Mouse (Mus musculus) kidney, adult 2 months (tissue): ENCODE data around the gene Dock6. TPM values are rescaled to one million over a fixed set of nuclear protein-coding genes. Genes with fewer than 3 reads are reported as not detected.
"Not testable (repeated sequence)": the region's sequence is repeated elsewhere in the genome, so short reads cannot be mapped to it uniquely, and the experiment has no call there.

Experiments used
- DNase-seq: peaks from one replicate; pipeline ENCODE4 v3.0.0; 2021
- H3K27ac ChIP-seq: fragments of 200-500 bp; 2 replicates; pipeline ENCODE4 v1.5.1; 2012; ENCODE audit warnings: low read depth, low read length, control low read depth, inconsistent platforms; ENCODE audit not compliant: insufficient read depth
- H3K27me3 ChIP-seq: fragments of 200-500 bp; replicated peaks from 2 replicates; pipeline ENCODE4 v1.6.1; 2012; ENCODE audit warnings: mild to moderate bottlenecking, moderate library complexity, low read length, inconsistent platforms; ENCODE audit not compliant: control insufficient read depth, insufficient read depth
- H3K36me3 ChIP-seq: fragments of 200-500 bp; 2 replicates; pipeline ENCODE4 v1.6.1; 2012; ENCODE audit warnings: mild to moderate bottlenecking, moderate library complexity, low read length, inconsistent platforms; ENCODE audit not compliant: control insufficient read depth, insufficient read depth
- H3K4me1 ChIP-seq: fragments of 200-500 bp; 2 replicates; pipeline ENCODE4 v1.6.1; 2011; ENCODE audit warnings: low read length; ENCODE audit not compliant: control insufficient read depth, insufficient read depth
- H3K4me3 ChIP-seq: fragments of 200-500 bp; 2 replicates; pipeline ENCODE4 v1.5.1; 2011; ENCODE audit warnings: mild to moderate bottlenecking, low read depth, low read length, control low read depth; ENCODE audit not compliant: insufficient read depth
- CTCF ChIP-seq: fragments of 200-500 bp; conservative IDR thresholded peaks from 2 replicates; pipeline ENCODE4 v1.5.1; 2011; ENCODE audit warnings: low read depth, mild to moderate bottlenecking, control low read depth, low read length, moderate library complexity, mixed read lengths; ENCODE audit not compliant: insufficient read depth, insufficient read length
- POLR2A ChIP-seq: fragments of 200-500 bp; IDR thresholded peaks from one replicate; pipeline ENCODE4 v1.6.1; 2011; ENCODE audit warnings: low read depth, low read length, control low read depth
- WGBS: fragments of 180-500 bp; shearing (Covaris S2); methylation state at CpG from one replicate; pipeline ENCODE4 v1.1.7; 2018; 5-methylcytosine and 5-hydroxymethylcytosine counted together
- polyA plus RNA-seq: library from polyadenylated mRNA; depleted of rRNA; stranded (reverse); fragments of >200 nt; gene quantifications from 2 replicates; pipeline ENCODE4 v1.2.3, GENCODE M21; 2012; rRNA removed

Gene Dock6
- polyA plus RNA-seq = 67.7 and 84.6 TPM in 2 replicates

DNA sequence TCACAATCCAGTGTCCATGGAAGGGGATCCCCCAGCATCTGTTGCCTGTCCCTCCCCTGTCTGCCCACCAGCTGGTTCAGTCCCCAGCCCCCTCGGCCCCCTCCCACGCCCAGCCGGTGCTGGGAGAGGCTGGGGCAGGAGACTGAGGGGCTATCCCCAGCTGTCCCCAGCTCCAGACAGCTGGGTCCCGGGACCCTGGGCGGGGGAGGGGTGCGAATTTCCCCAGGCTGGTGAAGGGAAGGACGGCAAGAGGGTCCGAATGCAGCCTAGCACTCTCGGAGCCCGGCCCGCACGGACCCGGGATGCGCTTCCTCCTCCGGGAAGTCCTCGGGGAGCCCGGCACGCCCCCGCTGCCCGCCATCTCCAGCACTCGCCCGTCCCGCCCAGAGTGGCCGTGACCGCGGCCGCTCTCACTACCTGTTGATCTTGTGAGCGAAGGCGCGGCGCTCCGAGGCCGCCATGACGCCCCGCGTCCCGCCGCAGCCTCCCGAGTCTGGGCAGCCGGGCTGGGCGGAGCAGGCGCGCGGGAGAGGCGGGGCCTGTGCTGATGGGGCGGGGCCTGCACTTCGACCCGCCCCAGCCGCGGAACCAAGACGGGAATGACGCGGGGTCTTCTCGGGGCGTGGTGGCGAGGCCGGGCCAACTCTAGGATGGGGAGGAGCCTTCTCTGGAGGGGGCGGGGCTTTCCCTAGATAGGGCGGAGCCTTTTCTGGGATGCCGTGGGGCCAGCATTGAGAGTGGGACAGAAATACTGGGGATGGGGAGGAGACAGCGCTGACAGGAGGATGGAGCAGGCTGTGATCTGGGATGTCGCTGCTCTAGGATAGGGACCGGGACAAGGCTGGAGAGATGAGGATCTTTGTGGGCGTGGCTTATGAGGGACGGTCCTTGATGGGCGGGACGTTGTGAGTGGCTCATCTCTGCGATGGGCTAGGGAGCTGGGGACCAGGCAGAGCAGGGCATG lies at the start of gene Dock6:
Gene Dock6 (minus strand): TSS at position 508 of the 964 bp plus-strand sequence.
- TF ChIP-seq CTCF (no peak), POLR2A (peak; percentile 54)
- no peaks in the 10 kb centered on the region for H3K4me1 ChIP-seq
- WGBS = 1% methylated on average over 68 of the region's 68 CpGs
- H3K4me3 ChIP-seq = peak within 1 kb of the TSS; percentile 83
- H3K36me3 ChIP-seq = no peaks in the 10 kb centered on the region
- DNase-seq = peak; percentile 92
- H3K27me3 ChIP-seq = no peaks in the 10 kb centered on the region
- peak within 1 kb of the TSS; percentile 64 for H3K27ac ChIP-seq

DNA sequence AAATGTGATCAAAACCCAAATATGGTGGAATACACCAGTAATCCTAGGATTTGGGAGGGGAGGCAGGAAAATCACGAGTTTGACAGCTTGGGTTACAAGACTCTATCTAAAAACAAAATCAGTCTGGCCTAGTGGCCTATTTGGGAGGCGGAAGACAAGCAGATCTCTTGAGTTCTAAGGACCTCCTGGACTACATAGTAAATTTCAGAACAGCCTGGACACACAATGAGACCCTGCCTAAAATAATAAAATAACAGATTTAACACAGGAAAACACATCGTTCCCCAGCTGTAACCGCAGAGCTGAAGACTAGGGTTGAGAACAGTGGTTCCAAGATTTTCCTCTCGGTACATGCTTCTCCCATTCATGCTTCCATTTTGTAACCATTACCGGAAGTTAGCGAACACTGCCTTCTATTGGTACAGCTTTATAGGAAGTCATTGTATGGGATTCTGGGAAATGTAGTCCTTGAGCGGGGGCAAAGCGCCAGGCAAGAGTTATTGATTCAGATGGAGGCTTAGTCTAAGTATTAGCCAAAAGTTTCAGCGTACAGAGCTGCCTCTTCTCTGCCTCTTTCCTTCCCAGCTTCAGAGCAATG lies 48.9 kb upstream of the Dock6 start:
- TF ChIP-seq CTCF (no peak), POLR2A (no peak)
- Histone ChIP-seq H3K27me3 (no peaks in the 10 kb centered on the region), H3K36me3 (no peaks in the 10 kb centered on the region), H3K4me1 (no peaks in the 10 kb centered on the region), H3K4me3 (peak overlapping the region; percentile 39), H3K27ac (no peak overlapping the region)
- peak; percentile 82 for DNase-seq
- WGBS = 8% methylated on average over 10 of the region's 10 CpGs

DNA sequence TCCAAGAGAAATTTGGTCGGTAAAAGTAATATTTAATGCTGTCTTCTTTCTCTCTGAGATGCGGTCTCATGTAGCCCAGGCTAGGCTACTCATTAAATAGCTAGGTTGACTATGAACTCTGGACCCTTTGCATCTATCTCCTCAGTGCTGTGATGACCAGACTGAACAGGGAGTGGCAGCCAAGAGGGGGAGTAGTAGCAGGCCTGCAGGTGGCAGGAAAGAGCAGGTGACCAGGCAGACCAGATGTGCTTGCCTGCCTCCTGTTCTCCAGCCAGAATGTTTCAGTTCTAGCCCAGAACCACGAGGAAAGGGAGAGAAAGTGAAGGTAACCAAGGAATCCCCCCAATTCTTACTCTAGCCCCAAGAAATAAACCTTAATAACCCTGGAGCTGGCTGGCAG lies 36.8 kb upstream of the Dock6 start:
- DNase-seq = peak; percentile 32
- no peak overlapping the region for H3K4me3 ChIP-seq
- no peaks in the 10 kb centered on the region for H3K36me3 ChIP-seq
- no peaks in the 10 kb centered on the region for H3K27me3 ChIP-seq
- H3K27ac ChIP-seq = no peak overlapping the region
- 53% methylated on average over 3 of the region's 3 CpGs for WGBS
- no peaks in the 10 kb centered on the region for H3K4me1 ChIP-seq
- TF ChIP-seq POLR2A = no peak
- peak; percentile 66 for TF ChIP-seq CTCF

DNA sequence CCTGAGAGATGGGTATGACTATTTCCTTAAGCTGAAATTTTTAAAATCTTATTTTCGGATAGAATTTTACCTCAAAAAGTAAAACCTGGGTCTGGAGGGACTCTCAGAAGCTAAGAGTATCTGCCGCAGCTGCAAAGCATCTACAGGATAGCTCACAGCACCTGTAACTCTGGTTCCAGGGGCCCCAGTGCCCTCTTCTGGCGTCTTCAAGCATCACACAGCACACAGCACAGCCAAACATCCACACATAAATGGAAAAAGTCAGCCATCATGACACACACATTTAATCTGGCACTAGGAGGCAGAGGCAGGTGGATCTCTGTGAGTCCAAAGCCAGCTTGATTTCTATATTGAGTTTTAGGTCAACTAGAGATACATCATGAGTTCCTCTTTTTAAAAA lies 24.2 kb upstream of the Dock6 start:
- TF ChIP-seq CTCF (no peak), POLR2A (no peak)
- no peak overlapping the region for H3K4me3 ChIP-seq
- no peaks in the 10 kb centered on the region for H3K4me1 ChIP-seq
- DNase-seq = no peak
- H3K27me3 ChIP-seq = no peaks in the 10 kb centered on the region
- no peak overlapping the region for H3K27ac ChIP-seq
- H3K36me3 ChIP-seq = no peaks in the 10 kb centered on the region
- WGBS = 53% methylated on average over 3 of the region's 3 CpGs

DNA sequence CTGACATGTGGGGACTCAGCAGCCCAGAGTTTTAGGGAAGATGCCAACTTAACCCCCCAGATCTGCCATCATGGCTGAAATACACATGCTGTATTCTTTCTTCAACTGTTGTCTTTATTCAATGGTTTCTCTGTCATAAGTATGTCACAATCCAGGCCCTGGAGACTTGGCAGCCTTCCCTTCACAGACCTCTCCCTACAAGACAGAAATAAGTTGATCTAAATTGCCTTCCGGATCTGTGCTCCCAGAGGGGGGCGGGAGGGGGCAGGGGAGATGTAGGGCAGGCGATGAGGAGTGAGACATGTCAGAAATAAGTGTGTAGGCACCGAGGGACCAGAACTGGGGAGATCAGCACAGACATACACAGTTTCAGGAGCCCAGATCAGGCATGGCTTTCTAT lies 19.8 kb upstream of the Dock6 start:
- TF ChIP-seq CTCF = no peak
- TF ChIP-seq POLR2A = no peak
- DNase-seq = no peak
- Histone ChIP-seq H3K36me3 (no peaks in the 10 kb centered on the region), H3K4me3 (no peak overlapping the region), H3K4me1 (no peaks in the 10 kb centered on the region), H3K27me3 (no peaks in the 10 kb centered on the region), H3K27ac (no peak overlapping the region)
- WGBS = 61% methylated on average over 4 of the region's 4 CpGs

DNA sequence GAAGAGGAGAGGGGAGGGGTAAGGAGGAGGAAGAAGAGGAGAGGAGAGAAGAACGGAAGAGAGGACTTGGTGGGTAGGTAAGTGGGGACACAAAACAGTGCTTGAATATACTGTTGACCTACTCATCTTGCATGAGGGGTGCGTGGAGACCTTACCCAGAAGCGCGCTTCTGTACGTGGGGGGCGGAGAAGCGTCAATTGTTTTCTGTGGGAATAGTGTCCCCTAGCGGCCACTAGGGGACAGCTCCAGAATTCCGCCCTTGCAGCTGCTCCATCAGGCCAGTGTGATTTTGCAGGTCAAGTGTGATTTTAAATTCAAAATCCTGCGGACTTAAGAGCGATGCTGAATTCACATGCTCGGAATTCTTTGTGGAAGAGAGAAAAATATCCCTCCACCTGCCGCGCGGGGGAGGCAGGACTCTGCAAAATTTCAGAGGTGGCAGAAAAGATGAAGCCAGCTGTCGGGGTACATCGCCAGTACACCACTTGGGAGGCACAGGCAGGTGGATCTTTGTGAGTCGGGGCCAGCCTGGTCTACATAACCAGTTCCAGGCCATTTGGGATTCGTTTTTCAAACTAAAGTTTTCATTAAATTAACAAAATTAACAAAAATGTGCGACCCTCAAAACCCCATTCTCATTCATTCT lies 18.6 kb upstream of the Dock6 start:
- no peaks in the 10 kb centered on the region for H3K27me3 ChIP-seq
- no peak overlapping the region for H3K27ac ChIP-seq
- no peak overlapping the region for H3K4me3 ChIP-seq
- H3K4me1 ChIP-seq = peaks cover 6% of the 10 kb centered on the region
- peak; percentile 54 for DNase-seq
- no peaks in the 10 kb centered on the region for H3K36me3 ChIP-seq
- TF ChIP-seq POLR2A (no peak), CTCF (peak; percentile 89)
- 15% methylated on average over 20 of the region's 20 CpGs for WGBS

DNA sequence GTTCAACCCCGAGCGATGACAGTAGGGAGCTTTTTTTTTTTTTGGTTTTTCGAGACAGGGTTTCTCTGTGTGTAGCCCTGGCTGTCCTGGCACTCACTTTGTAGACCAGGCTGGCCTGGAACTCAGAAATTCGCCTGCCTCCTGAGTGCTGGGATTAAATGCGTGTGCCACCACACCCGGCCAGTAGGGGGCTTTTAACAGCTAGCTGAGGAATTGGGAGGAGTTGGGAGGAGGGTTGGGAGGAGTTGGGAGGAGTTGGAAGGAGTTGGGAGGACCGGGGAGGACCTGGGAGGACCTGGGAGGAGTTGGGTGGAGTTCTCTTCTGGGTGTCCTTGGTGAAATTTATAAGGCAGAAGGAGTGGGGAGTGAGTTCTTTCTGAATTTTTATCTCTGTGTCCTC lies 16.9 kb upstream of the Dock6 start:
- DNase-seq = peak; percentile 81
- not testable (repeated sequence) for H3K4me3 ChIP-seq, H3K36me3 ChIP-seq, H3K27ac ChIP-seq, H3K4me1 ChIP-seq, H3K27me3 ChIP-seq
- TF ChIP-seq CTCF = peak; percentile 31
- WGBS = 58% methylated on average over 7 of the region's 7 CpGs
